Mouse (Mus musculus) thymus, adult 2 months (tissue): ENCODE data around the gene Cstad. TPM values are rescaled to one million over a fixed set of nuclear protein-coding genes. Genes with fewer than 3 reads are reported as not detected.

Experiments
- DNase-seq: peaks from one replicate; pipeline ENCODE4 v3.0.0; 2021
- H3K27ac ChIP-seq: fragments of 200-500 bp; 2 replicates; pipeline ENCODE4 v1.5.1; 2012; ENCODE audit warnings: low read length, control low read depth; ENCODE audit not compliant: control insufficient read depth, insufficient read depth
- H3K27me3 ChIP-seq: fragments of 200-500 bp; 2 replicates; pipeline ENCODE4 v1.6.1; 2012; ENCODE audit warnings: mild to moderate bottlenecking, low read length, moderate library complexity, mixed read lengths; ENCODE audit not compliant: control insufficient read depth, insufficient read depth
- H3K36me3 ChIP-seq: fragments of 200-500 bp; 2 replicates; pipeline ENCODE4 v1.6.1; 2012; ENCODE audit warnings: mild to moderate bottlenecking, low read length, moderate library complexity; ENCODE audit not compliant: control insufficient read depth, insufficient read depth
- H3K4me1 ChIP-seq: fragments of 200-500 bp; replicated peaks from 2 replicates; pipeline ENCODE4 v1.6.1; 2012; ENCODE audit warnings: low read length; ENCODE audit not compliant: control insufficient read depth, insufficient read depth
- H3K4me3 ChIP-seq: fragments of 200-500 bp; 2 replicates; pipeline ENCODE4 v1.5.1; 2012; ENCODE audit warnings: mild to moderate bottlenecking, low read length, control low read depth, moderate library complexity; ENCODE audit not compliant: control insufficient read depth, insufficient read depth
- CTCF ChIP-seq: fragments of 200-500 bp; IDR thresholded peaks from 2 replicates; pipeline ENCODE4 v1.5.1; 2012; ENCODE audit warnings: mild to moderate bottlenecking, control low read depth, low read length, moderate library complexity, borderline replicate concordance; ENCODE audit not compliant: control insufficient read depth, poor library complexity, insufficient read depth; ENCODE audit errors: extremely low read depth
- POLR2A ChIP-seq: fragments of 200-500 bp; IDR thresholded peaks from 2 replicates; pipeline ENCODE4 v1.6.1; 2012; ENCODE audit warnings: mild to moderate bottlenecking, low read length, control low read depth, moderate library complexity; ENCODE audit not compliant: control insufficient read depth, poor library complexity, insufficient read depth; ENCODE audit errors: extremely low read depth
- WGBS: fragments of 180-500 bp; shearing (Covaris S2); methylation state at CpG from one replicate; pipeline ENCODE4 v1.1.7; 2018; 5-methylcytosine and 5-hydroxymethylcytosine counted together
- polyA plus RNA-seq: library from polyadenylated mRNA; depleted of rRNA; stranded (reverse); fragments of >200 nt; gene quantifications from 2 replicates; pipeline ENCODE4 v1.2.3, GENCODE M21; 2012; rRNA removed

The Cstad gene
- 1.7 and 2.9 TPM in 2 replicates for polyA plus RNA-seq

DNA sequence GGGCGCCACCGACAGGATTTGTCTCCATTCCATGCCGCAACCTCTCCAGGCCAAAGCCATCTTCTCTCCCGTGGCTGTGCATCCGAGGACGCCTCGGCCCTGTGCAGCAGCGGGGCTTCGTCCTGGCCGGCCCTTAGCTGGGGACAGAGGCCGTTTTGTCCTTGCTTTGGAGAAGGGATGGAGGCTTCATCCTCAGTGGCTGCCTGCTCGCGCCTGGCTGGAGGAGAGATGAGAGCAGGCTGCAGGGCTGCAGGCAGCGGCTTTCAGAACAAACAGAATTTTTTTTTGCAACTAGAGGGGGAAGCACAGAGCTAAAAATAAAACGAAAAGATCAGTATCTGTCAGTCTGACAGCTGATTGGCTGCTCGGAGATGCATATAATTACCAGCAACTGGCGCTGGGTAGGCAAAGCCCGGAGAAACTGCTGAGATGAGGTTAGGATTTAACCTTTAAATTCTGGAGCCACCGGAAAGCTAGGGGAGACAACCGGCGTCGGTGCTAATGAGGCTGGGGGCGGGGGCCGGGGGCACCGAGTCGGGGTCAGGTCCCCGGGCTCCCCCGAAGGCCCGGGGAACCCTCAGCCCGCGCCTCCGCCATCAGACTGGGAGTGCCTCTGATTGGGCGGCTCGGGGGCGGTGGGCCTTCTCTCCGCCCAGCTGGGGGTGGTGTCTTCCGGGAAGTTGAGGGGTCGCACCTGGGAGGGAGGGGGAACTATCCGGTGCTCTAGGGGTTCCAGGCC lies at the start of gene Cstad:
Gene Cstad (plus strand): TSS at position 400 of the 739 bp plus-strand sequence.
- Histone ChIP-seq H3K27me3 (no peaks in the 10 kb centered on the region), H3K4me1 (peaks cover 35% of the 10 kb centered on the region), H3K4me3 (peak within 1 kb of the TSS; percentile 63), H3K36me3 (no peaks in the 10 kb centered on the region), H3K27ac (peak within 1 kb of the TSS; percentile 81)
- WGBS: 2% methylated on average over 39 of the region's 39 CpGs
- DNase-seq: peak; percentile 91
- TF ChIP-seq POLR2A (peak; percentile 50), CTCF (0 out of 2 replicates have a peak, but pooled peaks have one; percentile 8)

DNA sequence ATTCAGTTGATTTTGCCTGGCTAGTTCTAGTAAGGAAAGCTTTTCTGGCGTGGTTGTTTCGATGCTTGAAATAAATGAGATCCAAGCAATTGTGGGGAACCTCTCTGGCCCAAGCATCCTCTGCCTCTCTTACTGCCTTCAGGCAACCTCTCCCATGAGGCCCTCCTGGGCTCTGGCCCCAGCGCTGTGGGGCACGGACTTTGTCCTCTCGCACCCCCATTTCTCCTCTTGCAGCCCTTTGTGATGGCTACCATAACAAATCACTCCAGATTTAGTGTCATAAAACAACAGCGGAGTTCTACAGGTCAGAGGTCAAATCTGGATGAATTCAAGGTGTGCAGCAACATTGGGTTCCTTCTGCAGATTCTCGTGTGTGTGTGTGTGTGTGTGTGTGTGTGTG lies 49.1 kb upstream of the Cstad start:
- Histone ChIP-seq H3K27me3 (no peaks in the 10 kb centered on the region), H3K36me3 (no peaks in the 10 kb centered on the region), H3K4me3 (no peak overlapping the region), H3K27ac (no peak overlapping the region), H3K4me1 (peaks cover 42% of the 10 kb centered on the region)
- TF ChIP-seq CTCF: no peak
- TF ChIP-seq POLR2A: no peak
- DNase-seq: no peak
- 82% methylated on average over 7 of the region's 7 CpGs for WGBS

DNA sequence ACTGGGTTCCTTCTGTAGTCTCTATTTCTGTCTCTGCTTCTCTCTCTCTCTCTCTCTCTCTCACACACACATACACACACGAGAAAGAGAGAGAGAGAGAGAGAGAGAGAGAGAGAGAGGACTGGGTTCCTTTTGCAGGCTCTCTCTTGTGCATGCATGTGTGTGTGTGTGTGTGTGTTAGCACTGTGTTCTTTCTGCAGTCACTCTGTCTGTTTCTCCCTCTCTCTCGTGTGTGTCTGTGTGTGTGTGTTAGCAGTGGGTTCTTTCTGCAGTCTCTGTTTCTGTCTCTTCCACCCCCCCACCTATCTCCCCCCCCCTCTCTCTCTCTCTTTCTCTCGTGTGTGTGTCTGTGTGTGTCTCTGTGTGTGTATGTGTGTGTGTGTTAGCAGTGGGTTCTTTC lies 48.6 kb upstream of the Cstad start:
- Histone ChIP-seq H3K27ac (no peak overlapping the region), H3K4me1 (peaks cover 42% of the 10 kb centered on the region)
- TF ChIP-seq POLR2A (no peak), CTCF (no peak)

DNA sequence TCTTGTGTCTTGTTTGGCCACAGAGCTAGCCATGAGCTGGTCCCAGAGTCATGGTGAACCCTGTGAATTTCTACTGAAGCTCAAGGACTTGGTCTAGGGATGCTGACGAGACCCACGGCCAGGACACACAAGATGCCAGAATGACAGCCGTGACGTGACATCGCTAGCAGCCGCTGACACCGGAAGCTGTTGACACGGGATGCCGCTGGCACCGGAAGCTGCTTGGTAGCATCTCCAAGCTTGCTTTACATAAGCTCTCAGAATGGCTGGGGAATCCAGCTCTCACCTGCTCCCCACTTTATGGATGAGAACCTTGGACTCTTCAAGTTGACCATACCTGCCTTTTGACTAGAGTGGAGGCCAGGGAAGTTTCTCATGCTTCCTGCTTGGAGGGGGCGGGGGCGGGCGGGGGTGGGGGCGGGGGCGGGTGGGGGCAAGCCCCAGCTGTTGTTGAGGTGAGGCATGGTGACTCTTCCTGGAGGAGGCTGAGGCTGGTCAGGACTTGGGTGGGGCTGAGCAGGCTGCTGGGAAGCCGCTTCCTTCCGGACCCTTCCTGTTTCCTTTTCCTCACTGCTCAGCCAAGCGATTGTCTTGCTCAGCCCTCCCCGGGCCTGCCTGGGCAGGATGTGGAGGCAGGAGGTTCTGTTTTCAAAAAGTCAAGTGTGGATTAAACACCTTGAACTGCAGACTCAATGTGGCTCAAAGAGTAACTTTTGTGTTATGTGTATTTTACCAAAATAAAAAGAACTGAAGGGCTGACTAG lies 47.2 kb upstream of the Cstad start:
- no peak overlapping the region for H3K4me3 ChIP-seq
- no peaks in the 10 kb centered on the region for H3K36me3 ChIP-seq
- peaks cover 48% of the 10 kb centered on the region for H3K4me1 ChIP-seq
- H3K27ac ChIP-seq: peak overlapping the region; percentile 73; the same call in 1 of the 2 replicates
- peak; percentile 53 for DNase-seq
- TF ChIP-seq POLR2A (0 out of 2 replicates have a peak, but pooled peaks have one; percentile 10), CTCF (no peak)
- no peaks in the 10 kb centered on the region for H3K27me3 ChIP-seq
- 33% methylated on average over 19 of the region's 19 CpGs for WGBS

More for the DNA sequence above, 48.6 kb upstream of the Cstad start:
- no peaks in the 10 kb centered on the region for H3K36me3 ChIP-seq
- DNase-seq: no peak
- no peaks in the 10 kb centered on the region for H3K27me3 ChIP-seq
- no peak overlapping the region for H3K4me3 ChIP-seq
- WGBS: 54% methylated on average over 3 of the region's 3 CpGs

DNA sequence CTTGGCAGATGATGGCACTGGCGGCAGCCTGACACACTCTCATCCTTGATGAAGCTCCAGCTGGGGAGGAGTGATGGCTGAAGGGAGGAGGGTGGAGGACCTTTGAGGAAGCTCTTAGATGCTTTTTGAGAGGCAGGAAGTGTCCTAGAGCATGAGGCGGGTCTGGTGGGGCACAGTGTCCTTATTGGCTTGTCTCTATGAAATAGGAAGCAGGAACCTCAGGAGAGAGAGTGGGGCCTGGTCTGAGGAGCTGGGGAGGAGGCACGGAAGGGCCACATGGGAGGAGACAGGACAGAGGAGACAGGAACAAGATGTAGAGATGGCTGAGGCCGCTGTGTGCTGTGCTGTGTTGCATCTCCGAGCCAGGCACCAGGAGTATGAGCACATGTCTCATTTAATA lies 43.3 kb upstream of the Cstad start:
- DNase-seq: no peak
- 76% methylated on average over 5 of the region's 5 CpGs for WGBS

DNA sequence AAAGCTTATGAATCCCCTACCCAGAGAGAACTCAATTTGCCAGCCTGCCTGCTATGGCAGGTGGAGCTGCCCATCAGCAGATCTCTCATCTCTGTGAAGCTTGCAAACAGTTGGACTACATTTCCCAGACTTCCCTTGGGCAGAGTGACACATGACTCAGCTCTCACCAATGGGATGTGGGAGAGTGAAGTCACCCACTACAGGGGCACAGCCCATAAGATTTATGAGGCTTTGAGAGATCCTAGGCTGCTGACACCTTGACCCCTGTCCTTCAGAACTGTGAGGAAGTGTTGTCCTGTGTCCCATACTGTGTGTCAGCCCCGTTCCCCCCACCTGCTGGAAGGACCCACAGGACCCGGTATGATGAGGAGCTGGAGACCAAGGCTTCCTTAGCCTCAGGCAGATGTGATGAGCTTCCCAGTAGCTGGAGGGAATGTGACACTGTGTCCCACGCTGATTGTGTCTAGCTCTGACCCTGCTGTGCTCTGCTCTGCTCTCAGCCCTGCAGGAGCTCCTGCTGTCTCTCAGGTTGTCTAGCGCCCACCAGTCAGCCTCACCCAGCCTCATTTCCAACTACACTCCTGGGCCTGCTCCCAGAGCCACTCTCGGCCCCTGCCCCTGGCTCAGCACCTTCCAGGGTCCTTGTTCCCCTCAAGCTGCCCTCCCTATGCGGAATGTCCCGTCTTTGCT lies 40.8 kb upstream of the Cstad start:
- no peaks in the 10 kb centered on the region; the same call in 1 of the 2 replicates for H3K27me3 ChIP-seq
- no peak for TF ChIP-seq POLR2A
- no peak for TF ChIP-seq CTCF
- DNase-seq: peak; percentile 39

More for the DNA sequence above, 43.3 kb upstream of the Cstad start:
- TF ChIP-seq POLR2A: no peak
- TF ChIP-seq CTCF: no peak
- H3K36me3 ChIP-seq: no peaks in the 10 kb centered on the region
- H3K4me1 ChIP-seq: peaks cover 32% of the 10 kb centered on the region
- H3K4me3 ChIP-seq: no peak overlapping the region
- H3K27ac ChIP-seq: no peak overlapping the region
- no peaks in the 10 kb centered on the region; the same call in 1 of the 2 replicates for H3K27me3 ChIP-seq

More for the DNA sequence above, 40.8 kb upstream of the Cstad start:
- H3K36me3 ChIP-seq: no peaks in the 10 kb centered on the region
- no peak overlapping the region for H3K4me3 ChIP-seq
- WGBS: 90% methylated on average over 7 of the region's 7 CpGs
- no peak overlapping the region for H3K27ac ChIP-seq
- H3K4me1 ChIP-seq: peaks cover 9% of the 10 kb centered on the region; the same call in 1 of the 2 replicates
